Mouse (Mus musculus) intestine, embryonic 16.5 days (tissue): ENCODE data around the gene Bbof1. TPM values are rescaled to one million over a fixed set of nuclear protein-coding genes. Genes with fewer than 3 reads are reported as not detected.

Experiments
- ATAC-seq: fragments of 200-750 bp; cut with Nextera tagmentation; 2 replicates; pipeline ENCODE4 v1.8.0; 2017; ENCODE audit warnings: moderate TSS enrichment, moderate library complexity
- H3K27ac ChIP-seq: fragments of 300-500 bp; sonication (generic); 2 replicates; pipeline ENCODE4 v1.5.1; 2014; ENCODE audit warnings: mild to moderate bottlenecking, low read length
- H3K27me3 ChIP-seq: fragments of 300-500 bp; sonication (generic); replicated peaks from 2 replicates; pipeline ENCODE4 v1.6.1; 2014; ENCODE audit warnings: low read length, control low read depth, mixed read lengths; ENCODE audit not compliant: control insufficient read depth, insufficient read depth
- H3K36me3 ChIP-seq: fragments of 300-500 bp; sonication (generic); 2 replicates; pipeline ENCODE4 v1.6.1; 2014; ENCODE audit warnings: low read length, control low read depth; ENCODE audit not compliant: control insufficient read depth, insufficient read depth
- H3K4me1 ChIP-seq: fragments of 300-500 bp; sonication (generic); 2 replicates; pipeline ENCODE4 v1.6.1; 2014; ENCODE audit warnings: low read length, control low read depth, mixed read lengths; ENCODE audit not compliant: control insufficient read depth, insufficient read depth
- H3K4me2 ChIP-seq: fragments of 300-500 bp; sonication (generic); 2 replicates; pipeline ENCODE4 v1.6.1; 2014; ENCODE audit warnings: low read depth, low read length, control low read depth
- H3K4me3 ChIP-seq: fragments of 300-500 bp; sonication (generic); 2 replicates; pipeline ENCODE4 v1.5.1; 2014; ENCODE audit warnings: mild to moderate bottlenecking, low read length
- H3K9ac ChIP-seq: fragments of 300-500 bp; sonication (generic); 2 replicates; pipeline ENCODE4 v1.6.1; 2014; ENCODE audit warnings: low read depth, low read length
- H3K9me3 ChIP-seq: fragments of 300-500 bp; sonication (generic); 2 replicates; pipeline ENCODE4 v1.6.1; 2016; ENCODE audit warnings: low read length, control low read depth; ENCODE audit not compliant: control insufficient read depth
- WGBS: fragments of 180-500 bp; shearing (Covaris S2); extraction: QIAGEN DNeasy Blood & Tissue Kit; methylation state at CpG from one replicate; pipeline ENCODE4 v1.1.7; 2014; 5-methylcytosine and 5-hydroxymethylcytosine counted together
- polyA plus RNA-seq: library from polyadenylated mRNA; unstranded; fragments of >200 nt; fragmentation: Nextera tagmentation; extraction: Ambion mirVana; gene quantifications from 2 replicates; pipeline ENCODE4 v1.2.1, GENCODE M21; 2015

The Bbof1 gene
- polyA plus RNA-seq, 1 experiment from 2014 or later: 0.56 TPM

DNA sequence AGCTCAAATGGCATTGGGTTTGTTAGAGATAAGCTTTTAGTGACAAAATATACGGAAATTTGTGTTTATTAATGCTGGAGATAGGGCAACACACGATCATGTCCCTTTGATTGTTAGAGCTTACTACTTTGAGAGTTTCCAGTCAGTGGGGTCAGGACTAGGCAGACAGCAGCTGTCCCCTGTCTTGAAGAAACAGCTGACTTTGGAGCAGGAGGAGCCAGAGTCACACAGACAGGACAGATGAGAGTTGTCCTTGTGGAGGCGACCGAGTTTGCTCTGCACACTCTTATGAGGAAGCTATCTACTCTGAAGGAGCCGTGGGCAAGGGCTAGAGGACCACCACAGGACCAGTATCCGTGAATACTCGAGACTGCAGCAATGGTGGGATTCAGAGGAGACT, 70.1 kb downstream of the Bbof1 start:
- WGBS: 88% methylated on average over 7 of the region's 7 CpGs
- Histone ChIP-seq H3K36me3 (no peaks in the 10 kb centered on the region), H3K4me3 (no peak overlapping the region), H3K9ac (no peak overlapping the region), H3K4me1 (peaks cover 13% of the 10 kb centered on the region), H3K27me3 (no peaks in the 10 kb centered on the region), H3K4me2 (no peak overlapping the region), H3K27ac (no peak overlapping the region), H3K9me3 (no peaks in the 10 kb centered on the region)
- ATAC-seq: no peak

- WGBS: 54% methylated on average over 2 of the region's 2 CpGs
These were observed 72.4 kb downstream of the Bbof1 start for GRCm38 (mm10) chr12:84481251-84481650.

GRCm38 (mm10) chr12:84482778-84483585, 74.1 kb downstream of the Bbof1 start:
- Histone ChIP-seq H3K9ac (no peak overlapping the region), H3K9me3 (no peaks in the 10 kb centered on the region), H3K4me3 (no peak overlapping the region), H3K4me2 (peak overlapping the region; percentile 5; the same call in 1 of the 2 replicates), H3K36me3 (no peaks in the 10 kb centered on the region), H3K4me1 (peaks cover 19% of the 10 kb centered on the region), H3K27me3 (no peaks in the 10 kb centered on the region), H3K27ac (no peak overlapping the region)
- peak; percentile 93 for ATAC-seq
- WGBS: 59% methylated on average over 14 of the region's 14 CpGs

More at GRCm38 (mm10) chr12:84481251-84481650, 72.4 kb downstream of the Bbof1 start:
- H3K4me3 ChIP-seq: no peak overlapping the region
- H3K27me3 ChIP-seq: no peaks in the 10 kb centered on the region
- H3K36me3 ChIP-seq: no peaks in the 10 kb centered on the region
- ATAC-seq: no peak
- H3K4me1 ChIP-seq: peaks cover 13% of the 10 kb centered on the region
- no peak overlapping the region for H3K9ac ChIP-seq
- H3K27ac ChIP-seq: no peak overlapping the region
- no peaks in the 10 kb centered on the region for H3K9me3 ChIP-seq
- H3K4me2 ChIP-seq: no peak overlapping the region

DNA sequence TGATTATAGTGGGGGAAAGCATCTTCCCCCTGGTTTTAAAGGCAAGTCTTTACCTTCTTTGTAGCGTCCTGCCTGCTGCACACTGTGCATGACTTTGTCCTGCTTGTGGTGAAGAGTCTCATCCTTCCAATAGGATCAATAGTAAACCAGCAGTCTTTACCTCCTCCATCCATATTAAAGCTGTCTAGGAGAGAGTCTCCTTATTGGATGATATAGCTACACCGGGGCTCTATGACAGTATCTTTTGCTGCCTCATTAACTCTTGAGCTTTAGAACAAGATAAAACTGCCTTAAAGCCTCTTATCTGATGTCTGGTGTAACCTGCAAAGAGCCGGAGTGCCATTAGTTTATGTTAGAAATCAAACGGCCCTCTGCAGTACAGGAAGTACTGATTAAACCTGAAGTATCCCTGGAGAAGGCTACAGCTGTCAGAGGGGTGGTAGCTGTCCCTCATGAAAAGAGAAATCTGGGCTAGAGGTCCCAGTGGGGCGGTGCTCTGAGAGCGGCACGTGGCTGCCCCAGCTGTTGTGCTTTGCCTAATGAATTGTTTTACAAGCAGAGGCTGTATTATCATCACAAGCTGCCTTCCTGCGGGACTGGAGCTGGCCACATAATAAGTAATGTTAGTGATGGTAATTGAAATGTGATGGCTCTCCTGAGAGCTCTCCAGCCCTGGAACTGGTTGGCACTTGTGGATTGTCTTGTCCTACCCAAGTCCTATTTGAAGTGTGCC, 78.6 kb downstream of the Bbof1 start:
- WGBS: 15% methylated on average over 8 of the region's 8 CpGs
- H3K4me3 ChIP-seq: no peak overlapping the region
- no peaks in the 10 kb centered on the region for H3K9me3 ChIP-seq
- no peak overlapping the region for H3K4me2 ChIP-seq
- H3K27ac ChIP-seq: no peak overlapping the region
- ATAC-seq: peak; percentile 64
- no peaks in the 10 kb centered on the region for H3K27me3 ChIP-seq
- H3K36me3 ChIP-seq: no peaks in the 10 kb centered on the region
- H3K4me1 ChIP-seq: peaks cover 18% of the 10 kb centered on the region
- H3K9ac ChIP-seq: no peak overlapping the region

Other genes starting within 250 kb of the Bbof1 start
- gene Elmsan1, start 190.2 kb upstream of the Bbof1 start, polyA plus RNA-seq: 6.3 and 6.7 TPM in 2 replicates
- gene Ptgr2, start 123.8 kb upstream of the Bbof1 start, polyA plus RNA-seq: 58.1 and 60.2 TPM in 2 replicates
- 54.8 and 61.5 TPM in 2 replicates for gene Zfp410, start 92.2 kb upstream of the Bbof1 start, polyA plus RNA-seq
- gene Coq6, start 47.4 kb upstream of the Bbof1 start, polyA plus RNA-seq: 51.2 and 53.8 TPM in 2 replicates
- gene Fam161b, start 47.2 kb upstream of the Bbof1 start, polyA plus RNA-seq: 2.3 and 3.3 TPM in 2 replicates
- 53.0 and 60.2 TPM in 2 replicates for gene Entpd5, start within 50 bp of the Bbof1 start, polyA plus RNA-seq
- gene Rnf113a2, start 8.1 kb downstream of the Bbof1 start, polyA plus RNA-seq: 20.0 and 23.3 TPM in 2 replicates
- 34.9 and 36.5 TPM in 2 replicates for gene Aldh6a1, start 41.9 kb downstream of the Bbof1 start, polyA plus RNA-seq
- gene Lin52, start 42.4 kb downstream of the Bbof1 start, polyA plus RNA-seq: 13.9 and 14.7 TPM in 2 replicates
- not detected in 2 replicates for gene Vsx2, start 160.7 kb downstream of the Bbof1 start, polyA plus RNA-seq
- gene Abcd4, start 208.3 kb downstream of the Bbof1 start, polyA plus RNA-seq: 27.8 and 28.2 TPM in 2 replicates
- not detected in 2 replicates for gene Vrtn, start 231.9 kb downstream of the Bbof1 start, polyA plus RNA-seq